Mouse (Mus musculus) thymus, postnatal 4 days (tissue): ENCODE results near the gene Myct1.

Source experiments
- DNase-seq: peaks from one replicate; pipeline ENCODE4 v3.0.0; 2021

Myct1 gene

GRCm38 (mm10) chr10:5593464-5593863 lies at the start of gene Myct1:
Gene Myct1 (plus strand): TSS chr10:5593775.
- DNase-seq: no peak

DNA sequence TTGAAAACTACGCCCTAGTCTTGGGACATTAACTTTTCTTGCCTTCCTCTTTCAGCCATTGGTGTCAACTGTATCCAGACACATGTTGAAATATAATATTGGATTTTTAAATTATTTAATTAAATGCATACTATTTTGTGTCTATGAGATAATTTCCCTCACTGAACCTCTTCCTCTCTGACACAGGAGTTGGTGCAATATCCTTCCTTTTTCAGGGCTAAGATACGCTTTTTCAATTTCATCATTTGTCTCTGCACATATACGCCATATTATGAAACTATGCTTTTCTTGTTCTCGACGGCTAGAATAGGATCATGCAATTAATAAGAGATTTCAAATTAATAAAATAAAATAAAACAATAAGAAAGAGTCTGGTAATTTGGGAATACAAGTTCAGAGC lies 47.1 kb upstream of the Myct1 start:
- no peak for DNase-seq

- DNase-seq: no peak
Measured at GRCm38 (mm10) chr10:5547769-5548168, 45.8 kb upstream of the Myct1 start.

DNA sequence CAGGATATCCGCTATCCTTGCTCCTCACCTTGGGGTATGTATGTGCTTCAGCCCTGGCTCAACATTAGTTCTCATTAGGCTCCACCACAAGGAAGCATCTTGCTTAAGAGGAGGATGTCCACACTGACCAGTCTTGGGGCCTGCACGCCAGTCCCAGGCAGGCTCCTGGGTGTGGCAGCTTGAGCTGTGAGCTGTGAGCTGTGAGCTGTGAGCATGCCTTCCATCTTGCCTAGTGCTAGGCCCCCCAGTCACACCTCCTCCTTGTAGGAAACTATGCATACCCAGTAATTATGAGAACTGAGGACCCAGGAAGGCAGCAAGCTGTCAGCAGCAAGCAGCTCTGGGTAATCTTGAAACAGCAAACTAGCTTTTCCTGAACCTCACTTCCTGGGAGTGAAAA lies 44.9 kb upstream of the Myct1 start:
- no peak for DNase-seq

DNA sequence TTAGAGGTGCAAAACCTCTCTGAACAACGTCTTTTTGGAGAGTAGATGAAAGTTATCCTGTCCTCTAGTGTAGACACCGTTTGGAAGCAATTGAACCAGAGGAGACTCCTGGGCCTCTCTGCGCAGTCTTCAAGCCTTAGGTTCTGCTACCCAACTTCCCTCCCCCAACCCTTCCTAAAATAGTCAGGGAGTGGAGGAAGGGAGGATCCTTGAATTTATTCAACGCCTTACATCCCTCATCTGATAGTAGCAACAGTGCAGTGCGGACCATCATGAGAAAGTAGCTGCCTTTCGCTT lies 43.8 kb upstream of the Myct1 start:
- DNase-seq: no peak

DNA sequence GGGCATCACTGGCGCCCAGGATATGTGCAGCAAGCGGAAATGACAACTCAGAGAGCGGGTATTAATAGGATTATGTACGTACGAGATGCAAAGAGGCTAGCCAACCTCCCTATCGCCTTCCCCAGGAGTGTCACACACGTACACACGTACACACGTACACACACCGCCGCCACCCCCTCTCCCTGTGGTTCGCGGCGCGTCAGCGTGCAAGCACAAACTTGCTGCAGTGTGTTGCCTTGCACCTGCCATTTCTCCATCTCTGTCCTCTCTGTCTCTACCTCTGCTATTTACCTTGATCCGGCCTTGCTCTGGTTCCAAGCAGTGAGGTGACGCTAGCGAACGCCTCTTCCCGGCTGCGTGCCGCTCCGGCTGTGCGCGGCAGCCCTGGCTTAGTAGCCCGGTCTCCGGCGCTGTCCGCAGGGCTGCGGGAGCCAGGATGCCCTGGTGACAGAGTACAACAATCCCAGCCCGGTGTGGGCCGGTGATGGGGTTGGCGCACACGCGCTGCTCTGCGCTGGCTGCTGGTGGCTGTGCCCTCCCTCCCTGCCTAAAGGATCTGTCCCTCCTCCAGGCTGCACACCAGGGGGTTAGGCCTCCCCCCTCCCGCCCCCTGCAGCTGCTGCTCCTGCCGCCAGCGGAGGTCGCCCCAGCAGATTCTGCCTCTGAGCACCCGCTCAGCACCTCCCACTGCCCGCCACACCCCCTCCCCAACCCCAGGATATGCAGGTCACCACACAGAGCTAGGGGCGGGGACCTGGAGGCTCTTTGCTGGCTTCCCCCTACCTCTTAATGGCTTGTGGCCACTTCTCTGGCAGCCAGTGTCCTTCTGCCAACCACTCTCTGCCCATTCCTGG lies 43.2 kb upstream of the Myct1 start:
- DNase-seq: peak; percentile 70

DNA sequence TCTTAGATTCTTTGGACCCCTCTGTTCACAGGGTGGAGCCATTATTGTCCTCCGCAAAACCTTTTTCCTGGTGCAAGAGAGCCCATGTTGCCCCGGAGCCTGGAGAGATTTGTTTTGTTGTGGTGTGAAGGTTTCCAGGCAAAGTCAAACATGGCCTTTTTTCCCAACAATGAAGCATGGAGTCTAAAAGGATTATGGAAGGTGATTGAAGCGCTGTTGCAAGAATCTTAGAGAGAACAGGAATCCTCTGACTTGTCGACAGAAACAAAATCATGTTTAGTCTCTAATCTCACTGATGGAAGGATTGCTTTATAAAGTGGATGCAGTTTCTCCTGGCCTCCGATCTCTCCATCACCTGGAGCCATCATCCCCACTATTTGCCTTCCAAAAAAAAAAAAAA lies 42.2 kb upstream of the Myct1 start, which contains the start of gene Syne1:
Gene Syne1, minus strand, starts transcription at position 101 of the 400 bp plus-strand sequence.
- DNase-seq: no peak

DNA sequence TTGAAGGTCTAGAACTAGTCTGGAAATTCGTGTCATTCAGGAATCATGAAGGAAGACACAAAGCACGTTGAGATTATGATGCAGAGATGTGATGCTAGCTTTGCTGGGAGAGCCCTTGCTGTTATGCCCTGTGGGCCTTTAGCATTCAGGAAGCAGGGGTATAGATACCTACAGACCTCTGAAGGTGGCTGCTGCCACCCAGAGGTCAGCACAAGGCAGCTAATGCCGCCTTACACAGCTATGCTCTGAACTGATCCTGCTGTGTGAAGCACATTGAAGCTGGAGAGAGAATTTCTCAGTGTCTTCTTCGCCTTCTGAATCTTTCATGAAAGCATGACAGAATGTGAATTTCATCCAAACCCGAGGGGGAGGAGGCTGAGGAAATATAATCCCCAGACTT lies 38.6 kb upstream of the Myct1 start:
- DNase-seq: peak; percentile 10

DNA sequence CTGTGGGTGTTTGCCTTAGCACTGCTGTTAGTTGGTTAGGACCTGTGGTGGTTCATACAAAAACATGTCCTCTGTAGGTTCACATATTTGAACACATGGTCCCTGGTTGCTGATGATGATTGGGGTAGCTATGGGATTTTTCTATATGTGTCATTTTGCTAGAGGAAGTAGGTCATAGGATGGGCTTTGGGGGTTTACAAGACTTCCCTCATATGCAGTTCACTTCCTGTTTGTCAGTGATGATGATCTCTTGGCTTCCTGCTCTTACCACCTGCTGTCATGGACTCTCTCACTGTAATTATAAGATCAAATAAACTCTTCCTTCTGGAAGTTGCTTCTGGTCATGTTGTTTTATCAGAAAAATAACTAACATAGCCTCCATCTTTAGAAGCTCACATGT lies 34.8 kb upstream of the Myct1 start:
- DNase-seq: no peak

DNA sequence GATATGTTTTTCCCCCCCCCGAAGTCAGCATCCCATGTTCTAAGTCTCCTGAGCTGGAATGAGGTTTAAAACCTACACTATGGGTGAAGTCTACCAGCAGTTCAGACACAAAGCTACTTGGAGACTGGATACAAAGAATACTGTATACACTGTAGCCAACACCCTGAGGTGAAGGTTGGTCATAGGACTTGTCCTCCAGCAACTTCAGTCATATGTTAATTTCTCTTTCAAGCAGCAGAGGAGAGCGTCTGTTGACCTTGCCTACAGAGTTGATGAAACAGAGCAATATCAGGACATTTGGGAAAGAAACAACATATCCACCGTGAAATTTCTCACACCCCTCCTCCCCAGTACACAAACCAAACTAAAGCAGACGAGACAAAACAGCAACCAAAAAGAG lies 33.0 kb upstream of the Myct1 start:
- DNase-seq: no peak

- no peak for DNase-seq
Measured at GRCm38 (mm10) chr10:5561706-5562105, 31.9 kb upstream of the Myct1 start.

DNA sequence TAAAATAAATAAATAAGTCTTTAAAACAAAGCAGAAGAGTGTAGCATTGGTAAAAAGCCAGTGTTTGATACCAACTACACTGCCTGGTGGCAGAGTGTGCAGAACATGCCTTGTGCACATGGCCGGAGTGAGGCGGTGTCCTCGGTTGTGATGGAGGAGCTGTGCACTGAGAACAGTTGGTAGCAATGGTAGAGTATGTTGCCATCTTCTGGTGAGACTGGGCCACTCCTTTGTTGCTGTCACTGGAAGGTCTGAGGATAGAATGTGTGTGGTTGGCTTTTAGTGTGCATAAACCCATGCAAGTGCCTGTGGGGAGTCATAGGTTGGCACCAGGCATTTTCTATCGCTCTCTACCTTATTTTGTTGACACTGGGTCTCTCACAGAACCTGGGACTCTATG lies 24.6 kb upstream of the Myct1 start:
- DNase-seq: no peak

DNA sequence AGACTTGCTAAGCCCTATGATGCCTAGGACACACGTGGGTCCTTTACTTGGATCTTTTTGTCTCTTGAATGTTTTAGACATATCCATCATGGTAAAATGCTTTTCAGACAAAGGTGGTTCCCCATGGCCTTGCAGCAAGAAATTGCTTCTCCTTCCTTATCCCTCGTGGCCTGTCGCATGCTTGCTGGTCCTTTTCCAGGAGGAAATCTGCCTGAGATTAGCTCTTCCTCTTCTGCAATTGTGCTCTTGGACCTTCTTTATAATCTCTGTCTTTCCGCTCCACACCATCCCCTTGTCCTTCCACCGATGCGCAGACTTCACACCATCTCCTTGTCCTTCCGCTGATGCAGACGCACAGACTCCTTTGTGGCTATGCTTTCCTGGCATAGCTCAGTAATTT lies 23.5 kb upstream of the Myct1 start:
- DNase-seq: no peak

DNA sequence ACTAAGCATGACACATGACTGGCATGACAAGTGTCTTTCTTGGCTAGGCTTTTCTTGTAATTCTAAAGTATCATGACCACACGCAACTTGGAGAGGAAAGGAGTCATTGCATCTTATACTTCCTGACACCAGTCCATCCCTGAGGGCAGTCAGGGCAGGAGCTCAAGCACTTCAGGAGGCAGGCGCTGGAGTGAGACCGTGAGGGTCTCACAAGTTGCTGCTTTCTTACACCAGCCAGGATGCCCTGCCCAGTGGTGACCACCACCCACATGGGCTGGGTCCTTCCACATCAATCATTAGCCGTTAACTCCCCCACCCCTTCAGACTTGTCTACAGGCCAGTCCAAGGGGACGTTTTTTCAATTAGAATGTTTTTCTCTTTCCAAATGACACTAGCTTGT lies 22.2 kb upstream of the Myct1 start:
- DNase-seq: no peak

GRCm38 (mm10) chr10:5573328-5573727 lies 20.2 kb upstream of the Myct1 start:
- peak; percentile 44 for DNase-seq

DNA sequence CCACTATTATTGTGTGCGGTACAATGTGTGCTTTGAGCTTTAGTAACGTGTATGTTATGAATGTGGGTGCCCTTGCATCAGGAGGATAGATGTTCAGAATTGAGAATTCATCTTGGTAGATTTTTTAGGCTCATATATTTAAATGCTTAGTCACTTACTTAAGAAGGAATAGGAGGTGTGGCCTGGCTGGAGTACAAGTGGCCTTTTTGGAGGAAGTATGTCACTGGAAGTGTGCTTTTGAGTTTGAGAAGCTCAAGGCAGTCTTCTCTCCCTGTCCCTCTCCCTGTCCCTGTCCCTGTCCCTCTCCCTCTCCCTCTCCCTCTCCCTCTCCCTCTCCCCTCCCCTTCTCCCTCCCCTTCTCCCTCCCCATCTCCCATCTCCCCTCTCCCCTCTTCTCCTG lies 2.5 kb upstream of the Myct1 start:
- DNase-seq: no peak

DNA sequence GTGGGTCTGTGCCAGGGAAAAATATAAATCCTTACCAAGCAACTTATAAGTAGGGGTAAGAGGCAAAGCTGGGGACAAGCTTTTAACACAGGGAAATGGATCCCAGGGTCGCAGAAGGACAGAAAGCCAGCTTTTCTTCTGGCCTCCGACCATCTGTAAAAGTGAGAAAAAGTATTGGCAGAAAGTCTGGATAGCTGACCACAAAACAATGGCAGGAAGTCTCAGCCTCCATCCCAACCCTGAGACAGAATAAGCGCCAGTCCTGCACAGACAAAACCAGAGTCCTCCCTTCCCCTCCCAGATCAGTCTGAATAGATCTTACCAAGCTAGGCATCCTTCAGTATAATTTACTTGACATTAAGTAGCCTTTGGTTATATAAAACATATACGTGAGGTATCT lies 1.6 kb upstream of the Myct1 start:
- DNase-seq: no peak

DNA sequence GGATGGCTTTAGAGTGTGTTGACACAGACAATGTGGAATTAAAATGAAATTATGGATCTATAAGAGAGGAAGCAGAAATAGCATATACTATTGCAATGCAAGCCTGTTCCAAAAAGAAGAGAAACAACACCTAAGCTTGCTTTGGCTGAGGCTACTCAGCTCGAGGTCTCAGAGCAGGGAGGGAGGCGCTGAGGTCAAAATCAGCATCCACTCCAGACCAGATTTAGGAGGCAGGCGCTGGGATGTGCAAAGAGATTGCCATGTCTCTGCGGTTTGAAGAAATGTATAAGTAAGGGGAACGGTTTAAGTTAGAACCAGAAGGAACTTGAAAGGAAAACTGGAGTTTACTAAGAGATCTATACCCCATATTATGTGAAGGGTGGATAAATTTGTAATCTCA lies 882 bp downstream of the Myct1 start:
- no peak for DNase-seq

DNA sequence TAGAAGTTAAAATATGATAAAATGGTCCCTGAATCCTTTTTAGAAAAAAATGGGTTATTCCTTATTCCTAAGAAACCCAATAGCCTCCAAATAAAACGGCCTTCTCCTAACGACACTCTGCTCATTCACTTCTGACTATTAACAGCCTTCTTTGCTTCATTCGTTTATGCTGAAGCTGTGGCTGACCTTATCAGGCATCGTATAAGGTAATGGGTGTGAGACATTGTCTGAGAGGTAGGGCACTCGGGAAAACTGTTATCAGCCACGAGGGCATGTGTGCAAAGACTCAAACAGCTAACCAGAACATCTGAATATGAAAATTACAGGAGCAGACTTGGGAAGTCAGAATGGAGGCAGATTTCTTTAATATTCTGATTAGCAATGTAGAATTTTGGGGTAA lies 3.0 kb downstream of the Myct1 start:
- DNase-seq: no peak

GRCm38 (mm10) chr10:5600123-5600522 lies 6.5 kb downstream of the Myct1 start:
- DNase-seq: peak; percentile 58

GRCm38 (mm10) chr10:5603512-5603911 lies 9.9 kb downstream of the Myct1 start:
- DNase-seq: no peak

DNA sequence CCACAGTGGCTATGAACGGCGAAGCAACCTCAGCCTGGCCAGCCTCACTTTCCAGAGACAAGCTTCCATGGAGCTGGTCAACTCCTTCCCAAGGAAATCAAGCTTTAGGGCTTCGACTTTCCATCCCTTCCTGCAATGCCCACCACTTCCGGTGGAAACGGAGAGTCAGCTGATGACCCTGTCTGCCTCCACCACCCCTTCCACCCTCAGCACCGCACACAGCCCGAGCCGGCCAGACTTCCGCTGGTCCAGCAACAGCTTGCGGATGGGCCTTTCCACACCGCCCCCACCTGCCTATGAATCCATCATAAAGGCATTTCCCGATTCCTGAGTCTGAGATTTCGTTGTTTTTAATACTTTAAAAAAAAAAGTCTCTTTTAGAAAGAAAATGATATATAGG lies 10.8 kb downstream of the Myct1 start:
- no peak for DNase-seq

- no peak for DNase-seq
Measured at GRCm38 (mm10) chr10:5608874-5609273, 15.3 kb downstream of the Myct1 start.

- no peak for DNase-seq
Measured at GRCm38 (mm10) chr10:5615186-5616040, 21.8 kb downstream of the Myct1 start.
